Mouse (Mus musculus): Measurements from ENCODE around the gene Klhl25.

GRCm38 (mm10) chr7:75827357-75827756 lies 20.8 kb upstream of the Klhl25 start:
- TF ChIP-seq POLR2A (IDR thresholded peaks at IDR 0.05; ENCODE audit: low read depth, low read length) (no peak), CHD1 (IDR thresholded peaks at IDR 0.05; ENCODE audit: low read depth, low read length) (no peak), HCFC1 (IDR thresholded peaks at IDR 0.05; ENCODE audit: low read depth, low read length) (no peak), POLR2AphosphoS2 (IDR thresholded peaks at IDR 0.05; ENCODE audit: low read depth, low read length) (no peak), CTCF (conservative IDR thresholded peaks at IDR 0.05 in 1 of 2, IDR thresholded peaks at IDR 0.05 in 1 of 2; ENCODE audit: low read depth in 2 of 2, low read length in 2 of 2) (no peak), RCOR1 (conservative IDR thresholded peaks at IDR 0.05; ENCODE audit: low read depth, low read length) (no peak), TCF12 (IDR thresholded peaks at IDR 0.05; ENCODE audit: low read depth, low read length) (no peak), RAD21 (IDR thresholded peaks at IDR 0.05; ENCODE audit: low read depth, low read length) (no peak), ZNF384 (IDR thresholded peaks at IDR 0.05; ENCODE audit: low read depth, low read length) (no peak)

Measured in CH12.LX (cell line).